27 mouse cellular contexts compared by ENCODE assay signal in the genomic region with DNA sequence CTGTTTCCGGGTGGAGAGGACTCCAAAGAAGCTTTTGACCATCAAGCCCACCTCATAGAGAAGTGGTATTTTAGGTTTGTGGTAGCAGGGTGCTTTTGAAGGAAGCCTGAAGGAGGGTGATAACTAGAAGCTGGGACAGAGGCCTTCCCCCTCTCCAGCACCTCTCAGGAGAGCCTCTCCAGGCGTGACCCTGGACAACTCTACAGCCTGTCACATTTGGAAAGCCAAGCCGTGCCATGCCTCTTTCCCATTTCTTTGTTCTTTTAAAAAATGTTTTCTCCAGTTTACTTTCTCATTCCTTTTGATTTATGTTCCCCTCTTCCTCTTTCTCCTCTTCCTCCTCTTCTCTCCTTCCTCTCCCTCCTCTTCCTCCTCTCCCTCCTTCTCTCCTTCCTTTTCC.
A peak's percentile ranks its signal among the peaks of the same experiment; 100 is the strongest.
DNase-seq lines count a peak whose midpoint lies in the region; ATAC-seq lines count a peak whose summit lies in the region.
"Had no signal": no experiment of that assay in that cellular context is flagged by ENCODE, and none has a peak within 500 bp of the region (broad histone marks: within the 10 kb centered on the region; RNA-seq: fewer than 3 reads in every experiment).

No protein-coding gene starts in this region.

- H3K36me3 ChIP-seq in midbrain, embryonic 13.5 days, result no peaks in the 10 kb centered on the region
- no peaks in the 10 kb centered on the region for H3K36me3 ChIP-seq in midbrain, embryonic 16.5 days (ENCODE audit: control insufficient read depth, insufficient read depth, low read length)
- H3K36me3 ChIP-seq in hindbrain, embryonic 12.5 days, result no peaks in the 10 kb centered on the region
- no peaks in the 10 kb centered on the region for H3K36me3 ChIP-seq in hindbrain, embryonic 15.5 days
- H3K36me3 ChIP-seq: embryonic facial prominence, embryonic 12.5 days; forebrain, embryonic 12.5 days; limb, embryonic 13.5 days; liver, embryonic 12.5 days; stomach, embryonic 15.5 days had no signal

- WGBS in midbrain, embryonic 13.5 days, result 80% methylated on average over 3 of the region's 3 CpGs
- 93% methylated on average over 3 of the region's 3 CpGs for WGBS in midbrain, embryonic 16.5 days
- WGBS in hindbrain, embryonic 12.5 days, result 78% methylated on average over 3 of the region's 3 CpGs
- 92% methylated on average over 3 of the region's 3 CpGs for WGBS in hindbrain, embryonic 15.5 days

- H3K4me1 ChIP-seq in midbrain, embryonic 13.5 days (replicated peaks), result peaks cover 32% of the 10 kb centered on the region
- peaks cover 19% of the 10 kb centered on the region for H3K4me1 ChIP-seq in midbrain, embryonic 16.5 days (ENCODE audit: control insufficient read depth, insufficient read depth, low read length)
- H3K4me1 ChIP-seq in hindbrain, embryonic 12.5 days, result peaks cover 15% of the 10 kb centered on the region
- H3K4me1 ChIP-seq in hindbrain, embryonic 15.5 days (replicated peaks), result peaks cover 36% of the 10 kb centered on the region
- H3K4me1 ChIP-seq: liver, embryonic 12.5 days; stomach, embryonic 15.5 days had no signal

- no peaks in the 10 kb centered on the region for H3K27me3 ChIP-seq in midbrain, embryonic 13.5 days
- H3K27me3 ChIP-seq in midbrain, embryonic 16.5 days (ENCODE audit: control insufficient read depth, insufficient read depth, low read depth, low read length), result no peaks in the 10 kb centered on the region
- H3K27me3 ChIP-seq in hindbrain, embryonic 12.5 days, result no peaks in the 10 kb centered on the region
- H3K27me3 ChIP-seq in hindbrain, embryonic 15.5 days, result no peaks in the 10 kb centered on the region
- H3K27me3 ChIP-seq: embryonic facial prominence, embryonic 12.5 days; forebrain, embryonic 12.5 days; liver, embryonic 12.5 days; stomach, embryonic 15.5 days had no signal

- no peaks in the 10 kb centered on the region for H3K9me3 ChIP-seq in midbrain, embryonic 13.5 days
- H3K9me3 ChIP-seq in midbrain, embryonic 16.5 days (replicated peaks; ENCODE audit: control insufficient read depth, low read length, poor library complexity, severe bottlenecking), result no peaks in the 10 kb centered on the region
- H3K9me3 ChIP-seq in hindbrain, embryonic 12.5 days (replicated peaks), result no peaks in the 10 kb centered on the region
- H3K9me3 ChIP-seq in hindbrain, embryonic 15.5 days, result no peaks in the 10 kb centered on the region
- H3K9me3 ChIP-seq: embryonic facial prominence, embryonic 12.5 days; forebrain, embryonic 12.5 days; limb, embryonic 13.5 days; liver, embryonic 12.5 days; stomach, embryonic 15.5 days had no signal

- H3K27ac ChIP-seq in midbrain, embryonic 13.5 days, result peak overlapping the region; percentile 53
- no peak overlapping the region for H3K27ac ChIP-seq in midbrain, embryonic 16.5 days (ENCODE audit: low read length)
- peak overlapping the region; percentile 55 for H3K27ac ChIP-seq in hindbrain, embryonic 12.5 days
- H3K27ac ChIP-seq in hindbrain, embryonic 15.5 days (replicated peaks), result peak overlapping the region; percentile 67
- H3K27ac ChIP-seq: embryonic facial prominence, embryonic 12.5 days; forebrain, embryonic 12.5 days; limb, embryonic 13.5 days; liver, embryonic 12.5 days; macrophage; stomach, embryonic 15.5 days had no signal

- no peak overlapping the region for H3K4me2 ChIP-seq in midbrain, embryonic 13.5 days (replicated peaks)
- H3K4me2 ChIP-seq in midbrain, embryonic 16.5 days (ENCODE audit: low read length), result no peak overlapping the region
- no peak overlapping the region for H3K4me2 ChIP-seq in hindbrain, embryonic 12.5 days (replicated peaks)
- H3K4me2 ChIP-seq in hindbrain, embryonic 15.5 days, result no peak overlapping the region
- H3K4me2 ChIP-seq: embryonic facial prominence, embryonic 12.5 days; forebrain, embryonic 12.5 days; heart, embryonic 11.5 days; limb, embryonic 13.5 days; liver, embryonic 12.5 days; stomach, embryonic 15.5 days had no signal

- H3K4me3 ChIP-seq in midbrain, embryonic 13.5 days (replicated peaks), result no peak overlapping the region
- no peak overlapping the region for H3K4me3 ChIP-seq in midbrain, embryonic 16.5 days (ENCODE audit: low read depth, low read length)
- H3K4me3 ChIP-seq in hindbrain, embryonic 12.5 days, result no peak overlapping the region
- H3K4me3 ChIP-seq in hindbrain, embryonic 15.5 days, result no peak overlapping the region
- H3K4me3 ChIP-seq: embryonic facial prominence, embryonic 12.5 days; forebrain, embryonic 12.5 days; limb, embryonic 13.5 days; liver, embryonic 12.5 days; stomach, embryonic 15.5 days had no signal

- no peak overlapping the region for H3K9ac ChIP-seq in midbrain, embryonic 13.5 days (replicated peaks)
- no peak overlapping the region for H3K9ac ChIP-seq in midbrain, embryonic 16.5 days (ENCODE audit: low read depth, low read length)
- H3K9ac ChIP-seq in hindbrain, embryonic 12.5 days, result no peak overlapping the region
- H3K9ac ChIP-seq in hindbrain, embryonic 15.5 days, result no peak overlapping the region
- H3K9ac ChIP-seq: embryonic facial prominence, embryonic 12.5 days; forebrain, embryonic 12.5 days; limb, embryonic 13.5 days; liver, embryonic 12.5 days; stomach, embryonic 15.5 days had no signal

- DNase-seq in heart, adult 11 months, result peak; percentile 56
- no peak for DNase-seq in heart, adult 18-20 months
- no peak for DNase-seq in layer of hippocampus, postnatal 25 days (ENCODE audit: extremely low spot score in 1 of 2, low spot score in 1 of 2)
- DNase-seq: adrenal gland, postnatal 25 days; cerebellum, adult 11-12 months; cerebellum, adult 9-11 months; heart, postnatal 36 days; kidney, adult 11 months; kidney, postnatal 14 days; layer of hippocampus, adult 9-11 months; lung, adult 18-20 months; right cerebral cortex, postnatal 25 days; thymus, postnatal 14 days had no signal

- no peak for ATAC-seq in midbrain, embryonic 13.5 days
- no peak for ATAC-seq in midbrain, embryonic 16.5 days
- ATAC-seq in hindbrain, embryonic 12.5 days (ENCODE audit: low FRiP score), result no peak
- ATAC-seq in hindbrain, embryonic 15.5 days (ENCODE audit: low FRiP score, low read depth), result no peak
- ATAC-seq: CD4-positive, CD25-positive, alpha-beta regulatory T cell, adult 4 months; inflammation-experienced regulatory T-cells, adult 6 months; liver, embryonic 12.5 days; lung, postnatal 0 days had no signal
